Mouse (Mus musculus) limb, embryonic 13.5 days (tissue): ENCODE measurements around the gene Gse1. TPM values are rescaled to one million over a fixed set of nuclear protein-coding genes. Genes with fewer than 3 reads are reported as not detected.

Experiments used
- ATAC-seq: fragments of 200-750 bp; cut with Nextera tagmentation; 2 replicates; pipeline ENCODE4 v1.8.0; 2017; ENCODE audit warnings: low read depth, moderate number of reproducible peaks, moderate TSS enrichment; ENCODE audit not compliant: low FRiP score
- H3K27ac ChIP-seq: fragments of 300-500 bp; sonication (generic); 2 replicates; pipeline ENCODE4 v1.5.1; 2015; ENCODE audit warnings: inconsistent platforms, mild to moderate bottlenecking, moderate library complexity
- H3K27me3 ChIP-seq: fragments of 300-500 bp; sonication (generic); 2 replicates; pipeline ENCODE4 v1.6.1; 2015; ENCODE audit warnings: mild to moderate bottlenecking, inconsistent platforms
- H3K36me3 ChIP-seq: fragments of 300-500 bp; sonication (generic); 2 replicates; pipeline ENCODE4 v1.6.1; 2015; ENCODE audit warnings: inconsistent platforms, mild to moderate bottlenecking, moderate library complexity
- H3K4me1 ChIP-seq: fragments of 300-500 bp; sonication (generic); 2 replicates; pipeline ENCODE4 v1.6.1; 2015; ENCODE audit warnings: inconsistent platforms
- H3K4me2 ChIP-seq: fragments of 300-500 bp; sonication (generic); replicated peaks from 2 replicates; pipeline ENCODE4 v1.6.1; 2015; ENCODE audit warnings: inconsistent platforms, mild to moderate bottlenecking, moderate library complexity
- H3K4me3 ChIP-seq: fragments of 300-500 bp; sonication (generic); 2 replicates; pipeline ENCODE4 v1.5.1; 2015; ENCODE audit warnings: moderate library complexity, mild to moderate bottlenecking, inconsistent platforms
- H3K9ac ChIP-seq: fragments of 300-500 bp; sonication (generic); 2 replicates; pipeline ENCODE4 v1.6.1; 2015; ENCODE audit warnings: mild to moderate bottlenecking, inconsistent platforms
- H3K9me3 ChIP-seq: fragments of 300-500 bp; sonication (generic); 2 replicates; pipeline ENCODE4 v1.6.1; 2016; ENCODE audit warnings: inconsistent platforms
- WGBS: fragments of 180-500 bp; shearing (Covaris S2); methylation state at CpG from one replicate; pipeline ENCODE4 v1.1.7; 2015; 5-methylcytosine and 5-hydroxymethylcytosine counted together
- polyA plus RNA-seq: library from polyadenylated mRNA; unstranded; fragments of >200 nt; fragmentation: Nextera tagmentation; extraction: Ambion mirVana; gene quantifications from 2 replicates; pipeline ENCODE4 v1.2.1, GENCODE M21; 2015

Gse1 gene
- polyA plus RNA-seq, 1 experiment from 2014 or later, result 6.9 TPM

- Histone ChIP-seq H3K9me3 (no peaks in the 10 kb centered on the region), H3K27me3 (peaks cover 55% of the 10 kb centered on the region), H3K4me1 (peaks cover 62% of the 10 kb centered on the region), H3K9ac (no peak overlapping the region), H3K4me3 (no peak overlapping the region), H3K4me2 (0 out of 2 replicates have a peak overlapping the region, but pooled peaks have one; percentile 16), H3K36me3 (no peaks in the 10 kb centered on the region), H3K27ac (no peak overlapping the region)
- 26% methylated on average over 6 of the region's 6 CpGs for WGBS
- no peak for ATAC-seq
Measured at GRCm38 (mm10) chr8:120485116-120485515, 256.9 kb downstream of the Gse1 start.

- ATAC-seq, result no peak
- H3K36me3 ChIP-seq, result no peaks in the 10 kb centered on the region
- H3K4me2 ChIP-seq, result peak overlapping the region; percentile 100
- H3K9ac ChIP-seq, result peak overlapping the region; percentile 20; the same call in 1 of the 2 replicates
- peaks cover 69% of the 10 kb centered on the region for H3K4me1 ChIP-seq
- 17% methylated on average over 21 of the region's 21 CpGs for WGBS
- peak overlapping the region; percentile 72; the same call in 1 of the 2 replicates for H3K4me3 ChIP-seq
- H3K27me3 ChIP-seq, result peaks cover 62% of the 10 kb centered on the region
- H3K9me3 ChIP-seq, result no peaks in the 10 kb centered on the region
- no peak overlapping the region for H3K27ac ChIP-seq
Measured at GRCm38 (mm10) chr8:120485551-120486476, 257.6 kb downstream of the Gse1 start.

GRCm38 (mm10) chr8:120486477-120487376 is 258.5 kb downstream of the Gse1 start:
- Histone ChIP-seq H3K9me3 (no peaks in the 10 kb centered on the region), H3K27me3 (peaks cover 71% of the 10 kb centered on the region), H3K36me3 (no peaks in the 10 kb centered on the region), H3K4me1 (peaks cover 78% of the 10 kb centered on the region), H3K4me3 (peak overlapping the region; percentile 72), H3K4me2 (peak overlapping the region; percentile 100), H3K27ac (0 out of 2 replicates have a peak overlapping the region, but pooled peaks have one; percentile 63), H3K9ac (peak overlapping the region; percentile 79; the same call in 1 of the 2 replicates)
- peak; percentile 7; the same call in 1 of the 2 replicates for ATAC-seq
- 1% methylated on average over 50 of the region's 50 CpGs for WGBS

- peaks cover 85% of the 10 kb centered on the region for H3K4me1 ChIP-seq
Measured at GRCm38 (mm10) chr8:120487377-120487728, 259.1 kb downstream of the Gse1 start.

GRCm38 (mm10) chr8:120487729-120488510 is 259.7 kb downstream of the Gse1 start:
- peaks cover 90% of the 10 kb centered on the region for H3K4me1 ChIP-seq
- WGBS, result under 1% methylated on average over 53 of the region's 55 CpGs
- ATAC-seq, result peak; percentile 21; the same call in 1 of the 2 replicates
- H3K36me3 ChIP-seq, result no peaks in the 10 kb centered on the region
- H3K9me3 ChIP-seq, result no peaks in the 10 kb centered on the region
- peaks cover 69% of the 10 kb centered on the region for H3K27me3 ChIP-seq
- peak overlapping the region; percentile 100 for H3K4me2 ChIP-seq
- peak overlapping the region; percentile 79 for H3K9ac ChIP-seq
- H3K27ac ChIP-seq, result peak overlapping the region; percentile 63
- H3K4me3 ChIP-seq, result peak overlapping the region; percentile 72

More at GRCm38 (mm10) chr8:120487377-120487728, 259.1 kb downstream of the Gse1 start:
- Histone ChIP-seq H3K36me3 (no peaks in the 10 kb centered on the region), H3K9me3 (no peaks in the 10 kb centered on the region), H3K27ac (peak overlapping the region; percentile 63), H3K9ac (peak overlapping the region; percentile 79), H3K4me3 (peak overlapping the region; percentile 72), H3K4me2 (peak overlapping the region; percentile 100), H3K27me3 (peaks cover 68% of the 10 kb centered on the region)
- WGBS, result 0% methylated on average over 14 of the region's 34 CpGs
- peak; percentile 18; the same call in 1 of the 2 replicates for ATAC-seq

- no peak for ATAC-seq
- Histone ChIP-seq H3K4me2 (peak overlapping the region; percentile 100), H3K27me3 (peaks cover 63% of the 10 kb centered on the region), H3K4me3 (peak overlapping the region; percentile 72), H3K27ac (peak overlapping the region; percentile 22; the same call in 1 of the 2 replicates), H3K9me3 (no peaks in the 10 kb centered on the region), H3K4me1 (peaks cover 98% of the 10 kb centered on the region), H3K9ac (peak overlapping the region; percentile 79), H3K36me3 (no peaks in the 10 kb centered on the region)
- under 1% methylated on average over 25 of the region's 25 CpGs for WGBS
Measured at GRCm38 (mm10) chr8:120488636-120489131, 260.4 kb downstream of the Gse1 start.

- peak overlapping the region; percentile 100 for H3K4me2 ChIP-seq
- peak overlapping the region; percentile 22; the same call in 1 of the 2 replicates for H3K27ac ChIP-seq
- WGBS, result under 1% methylated on average over 72 of the region's 73 CpGs
- H3K9me3 ChIP-seq, result no peaks in the 10 kb centered on the region
- H3K4me3 ChIP-seq, result peak overlapping the region; percentile 72
- H3K36me3 ChIP-seq, result no peaks in the 10 kb centered on the region
- peaks cover 99% of the 10 kb centered on the region for H3K4me1 ChIP-seq
- H3K9ac ChIP-seq, result peak overlapping the region; percentile 79
- ATAC-seq, result no peak
- peaks cover 57% of the 10 kb centered on the region for H3K27me3 ChIP-seq
Measured at GRCm38 (mm10) chr8:120489142-120489754, 261.0 kb downstream of the Gse1 start.

GRCm38 (mm10) chr8:120489771-120490281 is 261.6 kb downstream of the Gse1 start:
- no peaks in the 10 kb centered on the region for H3K9me3 ChIP-seq
- H3K27ac ChIP-seq, result no peak overlapping the region
- peaks cover 99% of the 10 kb centered on the region for H3K4me1 ChIP-seq
- peak overlapping the region; percentile 72 for H3K4me3 ChIP-seq
- peaks cover 52% of the 10 kb centered on the region for H3K27me3 ChIP-seq
- H3K9ac ChIP-seq, result peak overlapping the region; percentile 79
- H3K4me2 ChIP-seq, result peak overlapping the region; percentile 100
- 5% methylated on average over 15 of the region's 15 CpGs for WGBS
- ATAC-seq, result no peak
- H3K36me3 ChIP-seq, result no peaks in the 10 kb centered on the region

- Histone ChIP-seq H3K27me3 (peaks cover 45% of the 10 kb centered on the region), H3K36me3 (no peaks in the 10 kb centered on the region), H3K4me2 (peak overlapping the region; percentile 100), H3K9ac (no peak overlapping the region), H3K4me3 (peak overlapping the region; percentile 72), H3K27ac (no peak overlapping the region), H3K4me1 (peaks cover 99% of the 10 kb centered on the region), H3K9me3 (no peaks in the 10 kb centered on the region)
- ATAC-seq, result no peak
- 17% methylated on average over 12 of the region's 12 CpGs for WGBS
Measured at GRCm38 (mm10) chr8:120490354-120491141, 262.3 kb downstream of the Gse1 start.
